Mouse (Mus musculus): ENCODE data around the gene Hoxa11. TPM values are rescaled to one million over a fixed set of nuclear protein-coding genes. Genes with fewer than 3 reads are reported as not detected.

Gene Hoxa11
- polyA plus RNA-seq, 1 experiment = not detected

GRCm38 (mm10) chr6:52208072-52208867 lies 37.3 kb downstream of the Hoxa11 start, which contains the start of gene Hoxa6:
Gene Hoxa6 (minus strand): TSS chr6:52208722.
- TF ChIP-seq CTCF (IDR thresholded peaks at IDR 0.05; ENCODE audit: insufficient read depth, low read depth, low read length) (no peak), POLR2A (IDR thresholded peaks at IDR 0.05; ENCODE audit: insufficient read depth, low read depth, low read length) (no peak)
- no peak within 1 kb of the TSS for H3K27ac ChIP-seq (ENCODE audit: insufficient read depth, low read depth, low read length)
- no peak within 1 kb of the TSS for H3K4me3 ChIP-seq (ENCODE audit: insufficient read depth, low read depth, low read length)
- 1% methylated on average over 47 of the region's 47 CpGs for WGBS
- H3K4me1 ChIP-seq (ENCODE audit: control insufficient read depth, insufficient read depth, low read length) = peaks cover 4% of the 10 kb centered on the region

- H3K4me3 ChIP-seq (ENCODE audit: insufficient read depth, low read depth, low read length) = no peak overlapping the region
Observed at GRCm38 (mm10) chr6:52207684-52207976, 38.0 kb downstream of the Hoxa11 start.

GRCm38 (mm10) chr6:52206882-52207683 lies 38.5 kb downstream of the Hoxa11 start:
- TF ChIP-seq CTCF (IDR thresholded peaks at IDR 0.05; ENCODE audit: insufficient read depth, low read depth, low read length) (no peak), POLR2A (IDR thresholded peaks at IDR 0.05; ENCODE audit: insufficient read depth, low read depth, low read length) (no peak)
- no peak overlapping the region for H3K27ac ChIP-seq (ENCODE audit: insufficient read depth, low read depth, low read length)
- no peak overlapping the region for H3K4me3 ChIP-seq (ENCODE audit: insufficient read depth, low read depth, low read length)
- 8% methylated on average over 4 of the region's 4 CpGs for WGBS
- H3K4me1 ChIP-seq (ENCODE audit: control insufficient read depth, insufficient read depth, low read length) = peaks cover 4% of the 10 kb centered on the region

More at GRCm38 (mm10) chr6:52207684-52207976, 38.0 kb downstream of the Hoxa11 start:
- Histone ChIP-seq H3K27ac (ENCODE audit: insufficient read depth, low read depth, low read length) (no peak overlapping the region), H3K4me1 (ENCODE audit: control insufficient read depth, insufficient read depth, low read length) (peaks cover 4% of the 10 kb centered on the region)
- TF ChIP-seq CTCF (IDR thresholded peaks at IDR 0.05; ENCODE audit: insufficient read depth, low read depth, low read length) (no peak), POLR2A (IDR thresholded peaks at IDR 0.05; ENCODE audit: insufficient read depth, low read depth, low read length) (no peak)

- no peak overlapping the region for H3K4me3 ChIP-seq (ENCODE audit: insufficient read depth, low read depth, low read length)
- TF ChIP-seq POLR2A (IDR thresholded peaks at IDR 0.05; ENCODE audit: insufficient read depth, low read depth, low read length) = no peak
- no peak for TF ChIP-seq CTCF (IDR thresholded peaks at IDR 0.05; ENCODE audit: insufficient read depth, low read depth, low read length)
- WGBS = 5% methylated on average over 55 of the region's 55 CpGs
- H3K4me1 ChIP-seq (ENCODE audit: control insufficient read depth, insufficient read depth, low read length) = peaks cover 4% of the 10 kb centered on the region
- no peak overlapping the region for H3K27ac ChIP-seq (ENCODE audit: insufficient read depth, low read depth, low read length)
Observed at GRCm38 (mm10) chr6:52205638-52206621, 39.7 kb downstream of the Hoxa11 start.

- TF ChIP-seq CTCF (IDR thresholded peaks at IDR 0.05; ENCODE audit: insufficient read depth, low read depth, low read length) (no peak), POLR2A (IDR thresholded peaks at IDR 0.05; ENCODE audit: insufficient read depth, low read depth, low read length) (no peak)
- H3K27ac ChIP-seq (ENCODE audit: insufficient read depth, low read depth, low read length) = no peak overlapping the region
- peaks cover 4% of the 10 kb centered on the region for H3K4me1 ChIP-seq (ENCODE audit: control insufficient read depth, insufficient read depth, low read length)
- WGBS = 5% methylated on average over 14 of the region's 14 CpGs
- no peak overlapping the region for H3K4me3 ChIP-seq (ENCODE audit: insufficient read depth, low read depth, low read length)
Observed at GRCm38 (mm10) chr6:52205221-52205620, 40.4 kb downstream of the Hoxa11 start.

- Histone ChIP-seq H3K4me1 (ENCODE audit: control insufficient read depth, insufficient read depth, low read length) (peaks cover 4% of the 10 kb centered on the region), H3K27ac (ENCODE audit: insufficient read depth, low read depth, low read length) (no peak within 1 kb of the TSS), H3K4me3 (ENCODE audit: insufficient read depth, low read depth, low read length) (no peak within 1 kb of the TSS)
- TF ChIP-seq CTCF (IDR thresholded peaks at IDR 0.05; ENCODE audit: insufficient read depth, low read depth, low read length) (no peak), POLR2A (IDR thresholded peaks at IDR 0.05; ENCODE audit: insufficient read depth, low read depth, low read length) (no peak)
- 2% methylated on average over 65 of the region's 65 CpGs for WGBS
Observed at GRCm38 (mm10) chr6:52204050-52204752, 41.4 kb downstream of the Hoxa11 start, which contains the start of gene Hoxa5. Gene Hoxa5 (minus strand): TSS chr6:52204587.

- Histone ChIP-seq H3K27ac (ENCODE audit: insufficient read depth, low read depth, low read length) (no peak overlapping the region), H3K4me1 (ENCODE audit: control insufficient read depth, insufficient read depth, low read length) (peaks cover 4% of the 10 kb centered on the region), H3K4me3 (ENCODE audit: insufficient read depth, low read depth, low read length) (no peak overlapping the region)
- 1% methylated on average over 46 of the region's 46 CpGs for WGBS
- TF ChIP-seq POLR2A (IDR thresholded peaks at IDR 0.05; ENCODE audit: insufficient read depth, low read depth, low read length) (no peak), CTCF (IDR thresholded peaks at IDR 0.05; ENCODE audit: insufficient read depth, low read depth, low read length) (no peak)
Observed at GRCm38 (mm10) chr6:52203371-52204049, 42.1 kb downstream of the Hoxa11 start.

- Histone ChIP-seq H3K4me3 (ENCODE audit: insufficient read depth, low read depth, low read length) (no peak overlapping the region), H3K4me1 (ENCODE audit: control insufficient read depth, insufficient read depth, low read length) (peaks cover 4% of the 10 kb centered on the region), H3K27ac (ENCODE audit: insufficient read depth, low read depth, low read length) (no peak overlapping the region)
- WGBS = 4% methylated on average over 10 of the region's 10 CpGs
- no peak for TF ChIP-seq POLR2A (IDR thresholded peaks at IDR 0.05; ENCODE audit: insufficient read depth, low read depth, low read length)
- TF ChIP-seq CTCF (IDR thresholded peaks at IDR 0.05; ENCODE audit: insufficient read depth, low read depth, low read length) = no peak
Observed at GRCm38 (mm10) chr6:52203121-52203370, 42.6 kb downstream of the Hoxa11 start.

All from olfactory bulb, adult 2 months (tissue).